Mouse (Mus musculus) intestine, postnatal 0 days (tissue): ENCODE results near the gene Raf1. TPM values are rescaled to one million over a fixed set of nuclear protein-coding genes. Genes with fewer than 3 reads are reported as not detected.

Source experiments
- ATAC-seq: fragments of 200-750 bp; cut with Nextera tagmentation; 2 replicates; pipeline ENCODE4 v1.8.0; 2017; ENCODE audit warnings: mild to moderate bottlenecking, moderate TSS enrichment, moderate library complexity
- H3K27ac ChIP-seq: fragments of 300-500 bp; sonication (generic); 2 replicates; pipeline ENCODE4 v1.5.1; 2014; ENCODE audit warnings: mild to moderate bottlenecking, low read depth, low read length, moderate library complexity
- H3K27me3 ChIP-seq: fragments of 300-500 bp; sonication (generic); replicated peaks from 2 replicates; pipeline ENCODE4 v1.6.1; 2014; ENCODE audit warnings: low read length, mixed read lengths; ENCODE audit not compliant: control insufficient read depth, insufficient read depth
- H3K36me3 ChIP-seq: fragments of 300-500 bp; sonication (generic); 2 replicates; pipeline ENCODE4 v1.6.1; 2014; ENCODE audit warnings: mild to moderate bottlenecking, moderate library complexity; ENCODE audit not compliant: control insufficient read depth, insufficient read depth
- H3K4me1 ChIP-seq: fragments of 300-500 bp; sonication (generic); replicated peaks from 2 replicates; pipeline ENCODE4 v1.6.1; 2014; ENCODE audit warnings: antibody characterized with exemption, low read length, mixed read lengths; ENCODE audit not compliant: control insufficient read depth, insufficient read depth
- H3K4me2 ChIP-seq: fragments of 300-500 bp; sonication (generic); replicated peaks from 2 replicates; pipeline ENCODE4 v1.6.1; 2014; ENCODE audit warnings: low read depth, mild to moderate bottlenecking, moderate library complexity
- H3K4me3 ChIP-seq: fragments of 300-500 bp; sonication (generic); 2 replicates; pipeline ENCODE4 v1.5.1; 2014; ENCODE audit warnings: low read depth, low read length
- H3K9ac ChIP-seq: fragments of 300-500 bp; sonication (generic); 2 replicates; pipeline ENCODE4 v1.6.1; 2014; ENCODE audit warnings: mild to moderate bottlenecking, low read depth, low read length
- H3K9me3 ChIP-seq: fragments of 300-500 bp; sonication (generic); 2 replicates; pipeline ENCODE4 v1.6.1; 2016; ENCODE audit warnings: mixed run types; ENCODE audit not compliant: control insufficient read depth
- CTCF ChIP-seq: sonication (generic); IDR thresholded peaks from 2 replicates; pipeline ENCODE4 v1.5.1; 2016; ENCODE audit warnings: low read depth, mild to moderate bottlenecking, control low read depth, antibody characterized with exemption, moderate library complexity
- whole genome bisulfite sequencing: fragments of 180-500 bp; shearing (Covaris S2); extraction: QIAGEN DNeasy Blood & Tissue Kit; methylation state at CpG from one replicate; pipeline ENCODE4 v1.1.7; 2014; 5-methylcytosine and 5-hydroxymethylcytosine counted together
- polyA plus RNA-seq: library from polyadenylated mRNA; unstranded; fragments of >200 nt; fragmentation: Nextera tagmentation; extraction: Ambion mirVana; gene quantifications from 2 replicates; pipeline ENCODE4 v1.2.1, GENCODE M21; 2015

Raf1 gene
- polyA plus RNA-seq, 1 experiment from 2014 or later = 66.4 TPM

DNA sequence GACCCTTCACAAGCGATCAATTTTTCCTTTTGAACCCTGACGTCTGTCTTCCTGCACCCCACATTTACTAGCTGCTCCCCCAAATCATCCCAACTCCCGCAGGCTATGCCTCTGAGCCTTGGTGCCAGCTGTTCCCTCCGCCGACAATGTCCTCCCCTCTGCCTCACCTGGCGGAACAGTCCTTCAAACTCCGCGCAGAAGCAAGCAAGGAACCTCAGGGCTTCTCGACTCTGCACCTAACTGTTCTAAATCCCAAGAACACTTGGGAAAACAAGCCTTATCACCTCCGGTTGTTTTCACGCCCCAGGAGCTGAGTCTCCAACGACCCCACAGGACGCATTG lies 1.3 kb downstream of the Raf1 start:
- TF ChIP-seq CTCF = no peak
- Histone ChIP-seq H3K27me3 (no peaks in the 10 kb centered on the region), H3K9me3 (no peaks in the 10 kb centered on the region), H3K9ac (peak overlapping the region; percentile 97), H3K4me1 (peaks cover 7% of the 10 kb centered on the region; the same call in 1 of the 2 replicates), H3K4me2 (peak overlapping the region; percentile 80), H3K27ac (peak overlapping the region; percentile 97), H3K36me3 (no peaks in the 10 kb centered on the region), H3K4me3 (peak overlapping the region; percentile 94)
- ATAC-seq = no peak
- WGBS = 1% methylated on average over 13 of the region's 13 CpGs

DNA sequence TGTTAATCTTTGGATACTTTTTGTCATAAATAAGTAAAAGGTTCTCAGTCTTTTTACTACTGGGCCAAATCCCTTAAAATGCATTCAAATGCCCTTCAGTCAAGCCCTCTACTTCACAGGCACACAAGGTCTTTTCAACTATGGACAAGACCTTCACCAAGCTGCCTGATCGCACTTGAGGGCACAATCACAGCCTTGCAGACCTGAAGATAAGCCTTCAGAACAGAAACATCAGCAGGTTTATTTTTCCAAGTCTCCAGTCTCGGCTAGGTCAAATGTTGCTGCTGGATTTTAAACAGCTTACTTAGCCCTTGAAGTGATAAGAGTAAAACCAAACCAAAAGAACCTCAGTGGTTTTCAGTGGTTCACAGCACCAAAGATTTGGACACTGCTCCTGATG lies 2.1 kb downstream of the Raf1 start:
- Histone ChIP-seq H3K4me2 (peak overlapping the region; percentile 80), H3K4me1 (peaks cover 7% of the 10 kb centered on the region; the same call in 1 of the 2 replicates), H3K36me3 (no peaks in the 10 kb centered on the region), H3K27me3 (no peaks in the 10 kb centered on the region), H3K9ac (peak overlapping the region; percentile 37; the same call in 1 of the 2 replicates), H3K4me3 (peak overlapping the region; percentile 94), H3K27ac (peak overlapping the region; percentile 97; the same call in 1 of the 2 replicates), H3K9me3 (no peaks in the 10 kb centered on the region)
- no peak for TF ChIP-seq CTCF
- no peak for ATAC-seq
- WGBS = 19% methylated on average over 2 of the region's 2 CpGs

DNA sequence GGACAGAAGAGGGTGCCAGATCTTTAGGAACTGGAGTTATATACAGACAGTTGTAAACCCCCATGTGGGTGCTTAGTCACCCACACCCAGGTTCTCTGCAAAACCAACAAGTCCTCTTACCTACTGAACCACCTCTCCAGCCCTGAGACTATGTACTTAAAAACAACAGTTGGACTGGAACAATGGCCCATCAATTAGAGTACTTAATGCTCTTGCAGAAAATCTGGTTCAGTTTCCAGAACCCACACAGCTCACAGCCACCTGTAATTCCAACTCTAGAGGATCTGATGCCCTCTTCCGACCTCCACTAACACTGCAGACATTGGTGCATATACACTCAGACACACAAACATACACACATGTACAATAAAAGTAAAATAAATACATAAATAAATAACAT lies 3.7 kb downstream of the Raf1 start:
- 98% methylated on average over 1 of the region's 1 CpGs for WGBS
- Histone ChIP-seq H3K36me3 (no peaks in the 10 kb centered on the region), H3K4me1 (peaks cover 12% of the 10 kb centered on the region; the same call in 1 of the 2 replicates), H3K27ac (no peak overlapping the region), H3K9ac (no peak overlapping the region; the same call in 1 of the 2 replicates), H3K4me3 (no peak overlapping the region), H3K9me3 (no peaks in the 10 kb centered on the region), H3K27me3 (no peaks in the 10 kb centered on the region), H3K4me2 (no peak overlapping the region)
- ATAC-seq = no peak
- no peak for TF ChIP-seq CTCF

DNA sequence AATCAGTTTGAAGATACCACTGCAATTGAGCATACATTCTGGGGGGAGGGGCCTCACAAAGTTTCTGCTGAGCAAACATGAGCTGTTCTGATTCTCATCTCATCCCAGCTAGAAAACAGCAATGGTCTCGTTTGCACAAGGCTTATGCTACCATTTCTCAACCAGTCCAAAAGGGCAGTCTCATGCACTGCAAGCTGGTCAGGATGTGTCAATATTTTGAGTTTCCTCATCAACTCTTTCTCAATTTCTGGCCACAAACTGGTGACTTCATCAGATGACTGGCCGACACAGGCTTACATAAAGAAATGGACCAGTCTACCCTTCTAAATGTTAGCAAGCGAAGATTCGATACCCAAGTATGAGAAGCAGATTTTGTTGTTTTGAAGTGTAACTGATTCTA lies 9.8 kb downstream of the Raf1 start:
- Histone ChIP-seq H3K36me3 (no peaks in the 10 kb centered on the region), H3K4me2 (peak overlapping the region; percentile 21; the same call in 1 of the 2 replicates), H3K4me3 (no peak overlapping the region), H3K27ac (peak overlapping the region; percentile 78), H3K9ac (no peak overlapping the region), H3K9me3 (no peaks in the 10 kb centered on the region), H3K27me3 (no peaks in the 10 kb centered on the region), H3K4me1 (peaks cover 5% of the 10 kb centered on the region; the same call in 1 of the 2 replicates)
- WGBS = 40% methylated on average over 4 of the region's 4 CpGs
- no peak for TF ChIP-seq CTCF
- ATAC-seq = peak; percentile 88

DNA sequence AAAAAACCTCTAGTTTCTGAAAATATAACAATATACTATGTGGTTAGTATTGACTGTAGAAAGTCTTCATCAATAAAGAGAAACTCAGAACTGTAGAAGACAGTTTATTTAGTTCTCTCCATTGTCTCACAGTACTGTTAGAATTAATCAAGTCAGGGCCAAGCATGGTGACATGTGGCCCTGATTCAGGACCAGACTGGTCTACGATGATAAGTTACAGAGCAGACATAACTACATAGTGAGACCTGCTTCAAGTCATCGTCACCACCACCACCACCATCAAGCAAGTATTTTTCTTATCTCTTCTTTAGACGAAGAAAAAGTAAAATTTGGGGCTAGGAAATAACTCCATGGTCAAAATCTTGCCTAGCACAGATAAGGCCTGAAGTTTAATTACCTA lies 12.2 kb downstream of the Raf1 start:
- WGBS = 51% methylated on average over 3 of the region's 3 CpGs
- Histone ChIP-seq H3K4me2 (no peak overlapping the region), H3K9ac (no peak overlapping the region), H3K27me3 (no peaks in the 10 kb centered on the region), H3K27ac (peak overlapping the region; percentile 23; the same call in 1 of the 2 replicates), H3K4me1 (peaks cover 5% of the 10 kb centered on the region; the same call in 1 of the 2 replicates), H3K9me3 (no peaks in the 10 kb centered on the region), H3K4me3 (no peak overlapping the region), H3K36me3 (no peaks in the 10 kb centered on the region)
- no peak for ATAC-seq
- TF ChIP-seq CTCF = no peak

DNA sequence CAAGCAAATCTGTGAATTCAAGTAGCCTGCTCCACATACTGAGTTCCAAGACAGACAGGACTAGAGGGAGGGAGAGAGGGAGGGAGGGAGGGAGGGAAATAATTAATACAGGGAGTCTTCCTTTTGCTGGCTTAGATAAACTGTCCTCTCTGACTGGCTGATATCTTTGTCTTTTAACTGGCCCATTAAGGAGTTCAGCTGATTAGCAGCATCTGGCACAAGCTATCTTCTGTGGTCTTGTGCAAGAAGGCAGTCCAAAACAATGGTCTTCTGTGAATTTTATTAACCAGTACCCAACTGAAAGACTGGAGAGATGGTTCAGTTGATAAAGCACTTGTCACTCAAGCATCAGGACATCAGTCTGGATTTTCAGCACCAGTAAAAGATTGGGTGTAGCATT lies 17.6 kb downstream of the Raf1 start:
- Histone ChIP-seq H3K4me2 (no peak overlapping the region), H3K4me3 (no peak overlapping the region), H3K9ac (no peak overlapping the region), H3K36me3 (no peaks in the 10 kb centered on the region), H3K27me3 (no peaks in the 10 kb centered on the region), H3K4me1 (no peaks in the 10 kb centered on the region), H3K27ac (no peak overlapping the region), H3K9me3 (no peaks in the 10 kb centered on the region)
- TF ChIP-seq CTCF = no peak
- ATAC-seq = no peak

DNA sequence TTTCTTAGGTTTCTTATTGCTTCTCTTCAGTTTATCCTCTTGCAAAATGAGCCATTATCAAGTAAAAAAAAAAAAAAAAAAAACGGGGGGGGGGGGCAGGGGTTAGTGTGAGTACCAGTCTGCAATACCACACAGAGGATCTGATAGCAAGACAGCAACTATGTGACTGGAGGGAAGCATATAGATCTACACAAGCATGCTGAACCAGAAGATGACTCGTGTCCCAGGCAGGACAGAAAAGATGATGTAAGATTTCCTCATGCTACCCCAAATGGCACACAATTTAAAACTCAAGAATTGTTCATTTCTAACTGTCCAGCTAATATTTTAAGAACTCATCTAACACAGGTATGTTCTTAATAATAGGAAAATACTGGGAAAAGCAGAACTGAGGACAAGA lies 22.5 kb downstream of the Raf1 start:
- TF ChIP-seq CTCF = no peak
- H3K27ac ChIP-seq = no peak overlapping the region
- 21% methylated on average over 2 of the region's 2 CpGs for WGBS
- H3K9me3 ChIP-seq = no peaks in the 10 kb centered on the region
- no peak overlapping the region for H3K9ac ChIP-seq
- H3K4me3 ChIP-seq = no peak overlapping the region
- no peaks in the 10 kb centered on the region for H3K36me3 ChIP-seq
- ATAC-seq = no peak
- H3K4me2 ChIP-seq = no peak overlapping the region
- no peaks in the 10 kb centered on the region for H3K27me3 ChIP-seq
- H3K4me1 ChIP-seq = peaks cover 9% of the 10 kb centered on the region
